Mouse (Mus musculus): ENCODE data around the gene Eftud2.

Gene Eftud2

DNA sequence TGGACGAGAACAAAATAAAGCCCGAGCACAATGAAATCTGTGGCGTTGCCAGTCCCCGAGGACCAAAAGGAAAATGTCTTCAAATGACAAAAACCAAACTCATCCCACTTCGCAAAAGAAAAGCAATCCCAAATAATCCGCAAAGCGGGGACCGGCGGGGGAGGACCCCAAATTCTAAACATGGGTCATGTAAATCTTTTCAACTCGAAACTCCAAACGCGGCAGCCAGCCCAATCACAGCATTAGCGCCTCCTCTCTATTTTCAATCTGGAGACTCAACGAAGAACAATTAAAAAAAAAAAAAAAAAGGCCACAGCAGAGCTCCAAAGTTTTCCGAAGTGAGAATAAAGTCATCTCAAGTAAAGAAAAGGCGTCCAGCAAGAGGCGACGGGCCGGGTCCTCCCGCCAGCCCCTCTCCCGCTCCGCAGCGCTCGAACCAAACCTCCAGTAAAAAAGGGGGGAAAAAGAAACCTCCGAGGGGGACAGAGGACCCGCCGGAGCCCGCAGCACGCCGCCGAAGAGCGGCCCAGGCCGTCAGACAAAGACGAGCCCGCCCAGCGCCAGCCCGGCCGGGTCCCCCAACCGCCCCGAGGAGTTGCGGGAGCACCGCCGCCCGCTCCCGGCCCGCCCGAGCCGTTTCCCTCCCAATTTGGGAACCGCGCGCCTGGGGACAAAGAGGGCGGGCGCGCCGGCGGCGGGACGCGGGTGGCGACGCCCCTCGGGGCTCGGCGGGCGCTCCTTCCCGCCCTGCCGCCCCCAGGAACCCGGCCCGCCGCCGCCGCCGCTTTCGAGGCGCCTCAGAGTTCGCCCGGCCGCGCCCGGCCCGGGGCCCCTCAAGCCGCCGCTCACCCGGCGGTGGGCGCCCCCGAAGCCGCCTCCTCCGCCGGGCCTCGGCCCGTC lies 62.4 kb downstream of the Eftud2 start:
- peak; percentile 28 for DNase-seq

DNA sequence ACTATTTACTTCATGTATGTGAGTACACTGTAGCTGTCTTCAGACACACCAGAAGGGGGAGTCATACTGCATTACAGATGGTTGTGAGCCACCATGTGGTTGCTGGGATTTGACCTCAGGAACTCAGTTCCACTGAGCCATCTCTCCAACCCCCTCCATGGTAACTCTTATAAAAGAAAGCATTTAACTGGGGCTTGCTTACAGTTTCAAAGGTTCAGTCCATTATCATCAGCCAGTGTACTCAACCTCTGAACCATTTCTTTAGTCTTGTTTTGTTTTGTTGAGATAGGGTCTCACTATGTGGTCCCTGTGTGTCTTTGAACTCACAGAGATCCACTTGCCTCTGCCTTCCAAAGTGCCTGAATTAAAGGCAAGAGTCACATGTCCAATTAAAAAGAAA lies 65.9 kb downstream of the Eftud2 start:
- no peak for DNase-seq

DNA sequence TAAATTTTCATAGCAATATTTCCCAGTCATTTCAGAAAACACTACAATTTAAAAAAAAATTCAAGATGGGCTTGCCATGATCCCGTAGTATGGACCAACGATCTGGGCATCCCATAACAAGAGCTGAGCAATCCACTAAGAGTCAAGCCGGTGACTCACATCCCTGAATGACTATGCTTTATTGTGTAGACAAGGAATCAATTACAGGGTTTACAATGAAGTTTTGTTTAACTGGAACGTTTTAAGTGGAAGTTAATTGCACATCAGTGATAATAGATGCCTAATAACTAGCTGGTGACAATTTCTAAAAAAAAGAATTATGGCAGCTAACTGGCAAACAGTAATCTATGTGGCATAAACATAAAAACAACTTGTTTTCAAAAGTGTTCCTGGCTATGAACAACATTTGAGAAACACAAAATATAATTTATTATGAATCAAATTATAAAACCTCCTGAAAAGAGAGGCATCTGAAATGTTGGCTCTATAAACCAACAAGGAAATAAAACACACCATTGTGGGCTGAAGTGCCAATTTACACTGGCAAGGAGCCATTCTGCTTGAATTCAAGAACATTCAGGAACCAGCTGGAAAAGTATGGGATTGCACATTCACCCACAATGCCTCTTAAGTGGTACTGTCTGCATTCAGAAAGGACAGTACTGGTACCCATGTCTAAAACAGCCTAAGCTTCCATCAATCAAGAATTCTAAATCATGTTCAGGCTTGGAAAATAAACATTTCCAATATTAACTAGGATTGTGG lies 69.9 kb downstream of the Eftud2 start:
- DNase-seq = peak; percentile 75

DNA sequence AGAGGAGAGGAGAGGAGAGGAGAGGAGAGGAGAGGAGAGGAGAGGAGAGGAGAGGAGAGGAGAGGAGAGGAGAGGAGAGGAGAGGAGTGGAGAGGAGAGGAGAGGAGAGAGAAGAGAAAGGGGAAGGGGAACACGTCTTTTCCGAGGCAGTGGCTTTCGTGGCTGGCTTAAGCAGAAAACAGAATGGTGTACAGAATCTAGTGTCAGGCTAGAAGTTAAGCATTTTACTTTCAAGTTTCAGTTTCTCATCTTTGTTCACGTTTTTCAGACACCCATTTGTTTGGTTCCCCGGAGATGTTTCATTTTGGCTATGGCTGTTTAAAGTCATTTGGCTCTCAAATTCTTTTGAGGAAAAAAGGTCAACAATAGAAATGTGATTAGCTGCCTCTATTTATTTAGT lies 72.5 kb downstream of the Eftud2 start:
- DNase-seq = no peak

DNA sequence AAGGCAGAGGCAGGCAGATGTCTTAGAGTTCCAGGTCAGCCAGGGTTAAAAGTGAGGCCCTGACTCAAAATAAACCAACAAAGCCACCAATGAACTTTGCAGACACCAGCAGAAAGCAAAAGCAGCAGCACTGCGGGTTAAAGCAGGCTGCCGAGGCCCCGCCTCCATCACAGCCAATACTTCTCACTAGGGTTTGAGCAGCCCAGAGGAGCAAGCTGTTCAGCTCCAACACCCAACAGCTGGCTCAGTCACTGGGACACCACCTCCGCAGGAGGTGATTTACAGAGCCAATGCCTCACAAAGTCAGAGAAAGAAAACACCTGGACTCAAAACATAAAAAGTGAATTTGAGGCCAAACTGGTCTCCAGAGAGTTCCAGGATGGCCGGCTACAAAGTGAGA lies 77.3 kb downstream of the Eftud2 start:
- DNase-seq = no peak

DNA sequence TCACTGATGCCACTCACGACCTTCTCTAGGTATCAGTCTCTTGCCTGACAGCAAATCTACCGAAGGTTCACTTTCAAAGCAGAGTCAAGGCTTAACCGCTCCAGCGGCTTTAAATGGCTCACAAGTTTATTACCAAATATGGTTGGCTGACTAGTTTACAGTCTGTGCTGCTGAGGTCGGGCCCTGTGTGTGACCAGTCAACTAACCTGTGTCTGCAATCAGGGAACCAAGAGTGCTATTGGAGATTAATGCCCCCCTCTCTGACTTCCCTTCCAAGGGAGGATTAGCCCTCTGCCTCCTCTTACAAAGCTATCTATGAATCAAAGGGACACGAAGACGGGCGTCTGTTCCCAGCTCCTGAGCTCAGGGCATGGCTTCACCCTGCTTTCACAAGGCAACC lies 86.6 kb downstream of the Eftud2 start:
- DNase-seq = no peak

DNA sequence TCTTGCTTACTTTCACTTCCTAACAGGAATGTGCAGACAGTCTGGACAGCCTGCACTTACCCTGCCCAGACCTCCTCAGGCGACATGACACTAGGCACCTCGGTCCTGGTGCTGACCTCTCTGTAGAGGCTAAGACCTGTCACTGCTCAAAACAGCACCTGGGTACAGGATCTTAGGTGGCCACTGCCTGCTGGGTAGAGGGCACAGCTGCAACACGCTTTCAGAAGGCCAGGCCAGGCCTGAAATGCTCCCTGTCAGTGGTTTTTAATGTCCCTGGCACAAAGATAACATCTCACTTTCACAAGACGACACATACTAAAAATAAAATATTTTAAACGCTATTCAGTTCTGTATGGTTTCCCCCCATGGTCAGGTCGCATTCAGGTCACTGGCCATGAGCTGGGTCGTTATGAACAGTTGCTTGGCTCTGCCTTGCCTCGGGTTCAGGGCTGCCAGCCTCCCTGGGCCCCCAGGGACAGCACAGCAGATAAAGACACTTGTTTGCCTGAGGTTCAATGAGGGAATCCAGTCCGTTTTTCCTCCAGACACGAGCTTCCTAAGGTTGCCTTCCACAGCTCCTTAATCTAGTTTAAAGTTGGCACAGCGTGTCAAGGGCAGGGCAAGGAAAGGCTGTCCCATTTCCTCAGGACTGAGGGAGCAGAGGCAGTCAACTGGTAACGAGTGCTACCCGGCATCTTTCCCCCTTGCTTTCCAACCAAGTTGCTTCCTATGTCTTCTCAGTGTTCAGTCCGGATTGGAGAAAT lies 88.9 kb downstream of the Eftud2 start:
- peak; percentile 20 for DNase-seq
